Mouse (Mus musculus) left cerebral cortex, postnatal 4 days (tissue): ENCODE data around the gene Arntl. TPM values are rescaled to one million over a fixed set of nuclear protein-coding genes. Genes with fewer than 3 reads are reported as not detected.
"Not testable (repeated sequence)": the region's sequence is repeated elsewhere in the genome, so short reads cannot be mapped to it uniquely, and the experiment has no call there.

Experiments used
- DNase-seq: peaks from one replicate; pipeline ENCODE4 v3.0.0-alpha.2; 2022
- intact Hi-C: fragments of 180-260 bp; cut with DNase I; formaldehyde crosslinking; loops from one replicate; pipeline ENCODE4 v1.15.1; 2025
- total RNA-seq, 2 experiments: library from RNA; stranded (reverse); gene quantifications; 2 replicates each; pipeline ENCODE4 v1.2.3; 2021

The Arntl gene
- total RNA-seq, 2 experiments from 2014 or later, result 35.3 to 39.0 TPM

DNA sequence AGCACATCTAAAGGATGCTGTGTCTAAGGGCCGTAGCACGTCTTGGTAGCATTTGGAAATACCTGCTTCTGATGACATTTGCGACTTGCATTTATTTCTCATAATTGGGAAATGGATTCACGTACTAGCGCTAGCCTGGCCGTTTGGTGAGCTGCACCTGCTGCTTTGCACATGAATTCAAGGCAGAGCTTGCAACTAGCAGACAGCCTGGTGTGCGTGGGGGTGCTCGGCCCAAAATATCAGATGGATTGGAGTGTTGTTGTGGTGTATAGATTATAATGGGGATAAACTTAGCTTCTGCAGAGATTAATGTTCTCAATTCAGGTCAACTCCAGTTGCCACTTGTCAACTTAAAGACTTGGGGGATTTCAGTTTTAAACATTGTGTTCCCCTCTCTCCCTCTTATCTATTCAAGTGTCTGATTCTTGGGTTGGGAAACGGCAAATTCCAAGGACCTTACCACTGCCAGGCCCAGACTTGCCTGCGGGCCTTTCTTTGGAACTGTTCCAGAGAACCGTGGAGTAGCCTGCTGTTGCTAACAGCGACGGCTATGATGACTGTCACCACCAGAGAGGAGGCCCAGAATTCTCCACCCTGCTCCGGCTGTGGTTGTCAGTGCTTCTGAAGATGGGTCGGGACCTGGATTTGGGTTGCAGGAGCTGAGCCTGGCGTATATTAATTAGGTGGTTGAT lies 42.0 kb downstream of the Arntl start:
- intact Hi-C loops, result loop anchor here (5.0 kb wide), 1 partner anchor 42 kb away; the partner anchor contains the start of gene Arntl
- DNase-seq, result peak; percentile 81

DNA sequence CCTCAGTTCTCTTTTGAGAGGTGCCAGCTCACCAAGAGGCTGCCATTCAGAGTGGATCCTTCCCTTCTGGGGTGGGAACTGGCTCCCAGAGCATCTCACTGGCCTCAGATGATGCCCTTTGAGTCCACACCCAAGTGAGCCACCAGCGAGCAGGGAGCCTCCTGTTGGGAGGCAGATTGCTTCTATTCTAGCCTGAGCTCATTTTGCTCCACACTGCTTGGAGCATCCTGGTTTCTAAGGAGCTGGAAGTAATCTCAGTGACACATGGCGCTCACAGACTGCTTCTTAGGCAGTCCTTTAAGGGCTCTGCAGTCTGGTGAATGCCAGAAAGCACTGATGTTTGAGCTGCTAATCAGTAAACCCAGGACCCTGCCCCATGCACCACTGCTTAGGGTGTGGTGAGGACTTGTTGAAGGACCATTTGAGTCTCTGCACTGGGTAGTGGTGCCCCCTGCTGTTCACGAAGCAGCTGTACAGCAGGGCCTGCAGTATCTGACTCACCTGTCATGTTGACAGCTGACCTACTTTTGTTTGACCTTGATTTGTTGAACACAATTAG lies 43.2 kb downstream of the Arntl start:
- intact Hi-C loops, result loop anchor here (5.0 kb wide), 1 partner anchor 108 kb away; no protein-coding TSS in a partner anchor
- peak; percentile 57 for DNase-seq

DNA sequence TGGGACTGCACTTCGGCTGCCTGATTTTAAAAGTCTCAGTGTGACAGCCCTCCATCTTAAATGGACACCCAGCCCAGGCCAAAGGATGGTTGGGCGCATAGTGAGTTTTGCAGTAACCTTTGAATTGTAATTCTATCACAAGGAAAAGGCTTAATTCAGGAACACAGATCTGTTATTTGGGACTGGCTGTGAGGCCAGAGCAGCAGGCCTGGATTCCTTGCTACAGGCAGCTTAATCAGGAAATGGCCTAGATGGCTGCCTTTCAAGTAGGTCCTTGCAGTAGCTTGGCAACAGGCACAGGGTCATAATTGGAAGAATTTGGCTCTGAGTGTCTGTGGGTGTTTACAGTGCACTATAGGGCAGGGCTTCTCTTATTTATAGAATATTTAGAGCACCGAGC lies 43.7 kb downstream of the Arntl start:
- intact Hi-C loops, result loop anchor here (5.0 kb wide), 1 partner anchor 109 kb away; no protein-coding TSS in a partner anchor
- peak; percentile 64 for DNase-seq

DNA sequence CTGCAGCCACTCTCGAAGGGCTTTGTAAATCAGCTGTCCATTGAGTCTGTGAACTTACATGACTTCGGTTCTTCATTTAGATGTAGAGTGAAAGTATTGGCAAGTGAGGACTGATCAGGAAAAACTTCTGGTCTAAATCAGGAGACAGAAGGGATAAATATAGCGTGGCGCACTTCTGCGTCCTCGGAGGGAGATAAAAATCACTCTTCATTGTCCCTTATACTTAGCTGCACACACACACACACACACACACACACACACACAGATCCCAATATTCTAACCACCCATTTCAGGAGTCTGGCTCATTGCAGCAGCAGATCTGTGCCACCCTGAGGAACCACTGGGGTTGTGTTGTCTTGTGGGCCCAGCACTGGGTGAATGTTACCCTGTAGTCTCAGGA lies 44.3 kb downstream of the Arntl start:
- intact Hi-C loops, result loop anchor here (5.0 kb wide), 1 partner anchor 109 kb away; no protein-coding TSS in a partner anchor
- DNase-seq, result no peak

DNA sequence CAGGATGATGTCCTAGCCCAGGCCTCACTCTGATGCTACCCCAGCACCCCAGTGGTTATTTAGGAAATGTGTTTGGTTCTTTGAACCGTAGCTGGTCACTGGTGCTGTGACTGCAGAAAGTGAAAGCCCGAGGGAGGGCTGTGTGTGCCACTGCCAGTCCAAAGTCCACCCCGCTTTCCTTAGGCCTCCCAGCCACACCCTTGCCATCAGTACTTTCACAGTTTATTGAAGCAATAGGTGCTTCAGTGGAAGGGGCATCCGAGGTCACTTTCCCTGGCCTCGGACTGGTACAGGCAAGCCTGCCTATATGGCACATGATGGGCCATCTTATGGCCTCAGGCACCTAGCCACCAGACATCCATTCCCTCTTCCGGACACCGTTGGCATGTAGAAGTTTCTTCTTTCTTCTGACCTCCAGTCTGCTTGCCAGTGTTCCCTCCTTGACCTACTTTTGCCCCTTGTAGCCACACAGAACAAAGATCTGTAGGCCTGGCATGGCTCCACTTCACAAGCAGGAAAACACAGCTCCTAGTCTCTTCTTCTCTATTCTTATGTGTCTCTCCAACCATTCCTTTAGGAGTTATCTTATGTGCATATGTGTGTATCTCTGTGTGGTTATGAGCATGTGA lies 46.6 kb downstream of the Arntl start:
- intact Hi-C loops, result loop anchor here (5.0 kb wide), 1 partner anchor 112 kb away; no protein-coding TSS in a partner anchor
- no peak for DNase-seq

DNA sequence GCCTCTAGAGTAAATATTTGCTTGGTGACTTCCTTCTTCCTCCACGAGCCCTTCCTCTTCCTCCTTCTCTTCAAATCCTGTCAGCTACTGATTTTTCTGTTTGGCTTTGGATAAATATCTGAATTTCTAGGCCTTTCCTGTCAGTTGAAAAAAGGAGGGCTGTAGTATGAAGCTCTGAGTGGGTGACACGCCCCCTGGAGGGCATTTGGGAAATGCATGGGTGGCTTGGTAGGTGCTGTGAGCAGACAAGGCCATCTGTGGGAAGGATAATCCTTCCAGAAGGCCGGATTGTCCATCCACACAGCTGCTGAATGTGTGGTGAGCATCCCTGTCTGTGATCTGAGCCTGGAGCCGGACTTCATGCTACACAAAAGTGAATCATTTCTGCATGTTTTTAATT lies 48.8 kb downstream of the Arntl start:
- intact Hi-C loops, result no loop called here
- DNase-seq, result peak; percentile 67

DNA sequence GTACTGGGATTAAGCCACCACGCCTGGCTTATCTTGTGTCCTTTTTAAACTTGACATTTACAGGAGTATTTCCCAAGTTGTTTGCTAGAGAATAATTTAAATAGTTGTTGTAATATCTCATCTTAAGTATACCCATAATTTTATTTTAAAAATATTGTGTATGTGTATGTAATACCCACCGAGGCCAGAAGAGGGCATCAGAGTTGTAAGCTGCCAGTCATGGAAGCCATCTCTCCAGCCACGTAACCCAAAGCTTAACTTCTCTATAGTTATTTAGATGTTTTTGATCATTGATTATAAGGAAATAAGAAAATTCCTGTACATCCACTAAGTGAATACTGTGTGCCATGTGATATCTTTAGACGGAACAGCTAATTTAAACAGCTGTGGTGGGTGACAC lies 51.2 kb downstream of the Arntl start:
- intact Hi-C loops, result no loop called here
- DNase-seq, result no peak

DNA sequence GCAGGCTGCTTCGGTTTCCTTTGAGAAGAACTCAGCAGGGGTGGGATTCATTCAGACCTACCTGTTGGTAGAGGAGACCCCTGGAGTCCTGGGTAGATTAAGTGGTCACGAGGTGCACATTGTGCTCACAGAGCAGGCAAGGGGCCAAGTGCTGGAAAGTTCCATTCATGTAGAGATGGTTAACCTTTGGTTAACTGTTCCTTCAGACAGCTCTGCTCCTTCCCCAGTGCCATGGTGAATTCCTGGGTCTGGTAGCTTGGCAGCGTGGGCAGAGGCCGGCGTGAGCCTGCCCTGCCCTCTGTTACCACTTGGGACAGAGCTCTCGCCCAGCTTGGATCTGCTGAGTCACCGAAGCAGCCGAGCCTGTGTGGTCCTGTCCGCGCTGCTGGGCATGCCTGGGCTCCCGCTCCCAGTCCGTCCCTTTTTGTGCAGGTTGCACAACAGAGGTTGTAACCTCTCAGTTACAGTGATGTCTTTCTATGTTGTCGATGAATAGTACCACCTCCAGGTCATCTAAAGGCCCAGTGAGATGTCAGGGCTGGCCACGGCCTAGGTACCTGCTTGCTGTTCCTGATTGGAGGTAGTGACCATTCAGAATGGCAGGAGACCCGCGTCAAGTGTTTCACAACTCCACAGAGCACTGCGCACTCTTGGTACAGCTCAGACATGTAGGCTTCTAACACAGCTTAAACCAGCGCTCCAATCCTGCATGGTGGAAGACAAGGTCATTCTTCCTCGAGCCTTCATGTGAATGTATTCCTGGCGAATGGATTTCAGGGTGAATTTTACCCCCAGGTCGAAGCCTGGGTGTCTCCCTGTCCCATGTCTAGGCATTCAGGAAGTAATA lies 53.3 kb downstream of the Arntl start:
- intact Hi-C loops, result no loop called here
- peak; percentile 44 for DNase-seq

DNA sequence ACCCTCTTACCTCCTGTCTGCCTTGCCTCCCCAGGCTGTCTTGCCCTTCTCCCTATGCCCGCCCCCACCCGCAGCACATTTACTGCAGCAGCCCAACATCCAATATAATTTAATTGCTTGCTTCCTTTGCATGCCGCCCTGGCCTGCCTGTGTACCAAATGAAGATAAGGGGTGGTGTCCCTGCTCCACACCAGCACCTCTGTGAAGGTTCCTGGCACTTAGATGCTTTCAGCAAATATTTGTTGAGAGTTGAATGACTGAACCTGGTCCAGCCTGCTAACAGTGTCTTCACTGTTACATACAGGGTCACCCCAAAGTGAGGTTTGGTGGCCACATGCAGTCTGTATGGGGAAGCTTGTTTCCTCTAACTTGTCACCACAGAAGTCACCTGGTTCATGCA lies 54.4 kb downstream of the Arntl start:
- DNase-seq, result no peak
- intact Hi-C loops, result no loop called here

DNA sequence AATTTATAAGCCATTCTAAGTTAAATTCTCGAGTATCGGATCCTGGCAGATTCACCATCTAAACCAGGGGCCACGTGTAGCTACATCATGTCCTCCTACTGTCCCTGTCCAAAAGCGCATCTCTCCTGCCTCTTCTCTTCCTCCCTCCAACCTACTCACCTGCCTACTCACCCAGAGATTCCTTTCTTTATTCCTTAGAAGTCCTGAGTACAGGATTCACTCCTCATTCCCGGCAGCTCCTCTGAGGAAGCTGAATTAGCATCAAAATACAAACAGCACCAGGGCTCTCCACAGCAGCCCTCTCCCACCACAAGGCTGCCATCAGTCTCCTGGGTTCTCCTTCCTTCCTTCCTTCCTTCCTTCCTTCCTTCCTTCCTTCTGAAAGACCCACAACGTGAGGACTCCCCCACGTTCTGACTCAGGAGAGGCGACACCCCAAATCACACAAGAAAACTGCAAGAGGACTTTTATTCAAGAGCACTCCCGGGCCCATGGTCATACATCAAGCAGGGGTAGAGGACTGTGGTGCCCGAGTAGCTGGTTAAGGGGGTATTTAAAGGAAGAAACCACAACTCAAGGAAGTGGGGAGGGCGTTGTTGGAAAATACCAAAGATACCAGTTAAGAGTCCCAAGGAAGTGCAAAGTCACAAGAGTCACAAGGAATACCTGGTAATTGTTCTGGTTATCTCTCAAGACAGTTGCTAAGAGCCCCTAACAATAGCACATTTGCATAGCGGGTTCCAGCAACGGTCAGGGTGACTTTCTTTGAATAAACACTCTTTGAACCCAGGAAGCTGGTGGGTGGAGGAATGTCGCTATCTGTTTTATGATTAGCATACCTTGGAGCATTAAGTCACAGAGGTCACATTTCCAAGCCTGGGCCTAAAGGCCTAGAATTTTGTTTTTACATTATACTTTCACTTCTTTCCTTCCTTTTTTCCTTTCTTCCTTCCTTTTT lies 55.5 kb downstream of the Arntl start:
- intact Hi-C loops, result not testable (repeated sequence)

DNA sequence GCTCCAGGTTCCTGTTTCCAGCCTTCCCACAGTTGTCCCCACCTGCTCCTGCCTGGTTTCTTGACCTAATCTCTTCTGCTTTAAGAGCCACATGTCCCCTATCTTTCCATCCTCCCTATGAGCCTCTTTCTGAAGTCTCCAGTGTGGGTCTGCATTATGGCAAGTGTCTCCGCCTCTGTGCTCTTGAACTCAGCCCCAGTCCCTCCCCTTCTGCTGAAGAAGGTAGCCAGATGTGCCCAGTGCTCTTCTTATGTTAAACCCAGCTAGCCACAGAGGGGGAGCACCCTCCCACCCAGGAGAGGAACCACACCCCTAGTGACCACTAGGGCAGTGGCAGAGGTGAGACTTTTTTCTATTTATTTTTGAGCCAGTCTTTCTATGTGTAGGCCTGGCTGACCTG lies 56.7 kb downstream of the Arntl start:
- intact Hi-C loops, result no loop called here
- no peak for DNase-seq

More for the DNA sequence above, 55.5 kb downstream of the Arntl start:
- DNase-seq, result not testable (repeated sequence)

DNA sequence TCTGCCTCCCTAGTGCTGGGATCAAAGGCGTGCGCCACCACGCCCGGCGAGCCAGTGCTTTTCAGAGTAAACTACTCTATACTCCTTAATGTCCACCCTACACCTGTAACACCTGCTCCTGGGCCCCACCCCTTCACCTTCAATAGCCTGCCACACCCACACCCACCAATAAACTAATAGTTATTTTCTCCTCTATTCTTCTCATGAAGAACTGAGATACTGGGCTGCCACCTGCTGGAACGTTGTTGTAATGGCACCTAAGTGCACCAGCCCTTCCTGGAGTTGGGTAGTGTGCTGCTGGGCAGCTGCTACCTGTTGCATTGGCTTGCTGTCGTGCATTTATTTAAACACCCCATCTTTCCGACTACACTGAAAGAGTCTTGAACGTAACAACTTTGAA lies 61.0 kb downstream of the Arntl start:
- intact Hi-C loops, result loop anchor here (5.0 kb wide), 1 partner anchor 126 kb away; no protein-coding TSS in a partner anchor
- DNase-seq, result peak; percentile 78

DNA sequence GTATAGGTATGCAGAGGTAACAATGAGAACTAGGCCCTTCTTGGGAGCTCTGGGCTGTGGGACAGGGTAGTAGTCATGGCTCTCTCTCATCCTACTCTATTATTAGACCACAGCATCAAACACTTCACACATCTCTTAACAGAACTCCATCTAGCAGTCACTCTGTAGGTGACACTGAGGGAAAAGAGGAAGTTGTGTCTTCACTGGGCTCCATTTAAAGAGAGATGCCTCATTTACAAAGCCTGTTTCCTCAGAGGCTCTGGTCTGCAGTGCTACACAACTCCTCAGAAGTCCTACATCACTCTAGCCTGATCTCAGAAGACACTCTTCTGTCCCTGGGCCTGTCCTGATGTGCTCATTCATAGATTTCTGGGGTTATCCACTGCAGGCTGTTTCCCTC lies 61.8 kb downstream of the Arntl start:
- no peak for DNase-seq
- intact Hi-C loops, result loop anchor here (5.0 kb wide), 1 partner anchor 127 kb away; no protein-coding TSS in a partner anchor

DNA sequence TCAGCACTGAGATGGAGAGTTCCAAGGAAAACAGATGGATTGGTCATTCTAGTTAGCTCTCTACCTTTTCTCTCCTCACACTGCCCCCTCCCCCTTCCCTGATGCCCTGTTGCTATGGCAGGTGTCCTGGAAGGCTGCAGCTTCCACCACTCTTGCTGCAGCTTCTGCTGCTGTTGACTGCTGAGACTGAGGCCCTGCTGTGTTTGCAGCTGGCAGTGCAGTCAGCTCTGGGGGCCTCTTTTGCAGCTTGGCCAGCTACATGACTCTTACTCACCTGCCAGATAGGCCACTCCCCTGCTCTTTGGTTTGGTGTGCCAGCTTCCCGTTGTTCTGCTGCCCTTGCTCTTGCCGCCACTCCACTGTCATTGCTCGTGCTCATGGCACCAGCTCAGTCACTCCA lies 62.7 kb downstream of the Arntl start:
- DNase-seq, result peak; percentile 43
- intact Hi-C loops, result loop anchor here (5.0 kb wide), 1 partner anchor 128 kb away; no protein-coding TSS in a partner anchor

DNA sequence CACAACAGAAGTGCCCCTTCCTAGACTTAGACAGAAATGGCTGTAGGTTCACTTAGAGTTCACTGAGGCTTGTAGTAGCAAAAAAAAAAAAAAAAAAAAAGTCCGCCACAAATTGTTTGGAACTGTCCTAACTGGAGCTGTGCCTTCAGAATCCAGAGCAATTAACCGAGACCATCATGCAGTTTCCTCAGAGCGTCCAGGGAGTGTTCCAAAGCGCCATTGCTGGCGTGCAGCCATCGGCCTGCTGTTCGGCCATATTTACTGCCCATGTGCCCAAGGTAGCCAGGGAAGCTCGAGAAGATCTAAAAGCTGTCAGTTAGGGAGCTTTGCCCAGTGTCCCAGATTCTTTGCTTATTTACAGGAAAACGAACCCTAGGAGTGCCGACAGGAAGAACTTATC lies 63.3 kb downstream of the Arntl start:
- intact Hi-C loops, result no loop called here
- peak; percentile 90 for DNase-seq

DNA sequence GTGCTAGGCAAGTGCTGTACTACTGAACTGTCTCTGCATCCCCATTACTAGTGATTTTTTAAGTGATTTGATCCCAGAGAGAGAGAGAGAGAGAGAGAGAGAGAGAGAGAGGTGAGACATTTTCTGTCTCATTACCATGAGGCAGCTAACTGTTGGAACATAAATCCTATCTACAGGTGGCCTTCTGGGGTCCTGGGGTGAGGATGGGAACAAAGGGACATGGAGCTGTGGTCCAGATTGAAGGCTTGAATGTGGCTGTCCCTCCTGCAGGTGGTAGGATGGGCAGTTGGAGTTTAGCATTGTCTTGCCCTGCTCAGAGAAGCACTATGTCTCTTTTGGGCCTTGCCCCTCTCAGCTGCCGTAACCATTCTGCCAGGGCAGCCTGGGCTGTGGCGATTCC lies 63.7 kb downstream of the Arntl start:
- DNase-seq, result no peak
- intact Hi-C loops, result no loop called here

DNA sequence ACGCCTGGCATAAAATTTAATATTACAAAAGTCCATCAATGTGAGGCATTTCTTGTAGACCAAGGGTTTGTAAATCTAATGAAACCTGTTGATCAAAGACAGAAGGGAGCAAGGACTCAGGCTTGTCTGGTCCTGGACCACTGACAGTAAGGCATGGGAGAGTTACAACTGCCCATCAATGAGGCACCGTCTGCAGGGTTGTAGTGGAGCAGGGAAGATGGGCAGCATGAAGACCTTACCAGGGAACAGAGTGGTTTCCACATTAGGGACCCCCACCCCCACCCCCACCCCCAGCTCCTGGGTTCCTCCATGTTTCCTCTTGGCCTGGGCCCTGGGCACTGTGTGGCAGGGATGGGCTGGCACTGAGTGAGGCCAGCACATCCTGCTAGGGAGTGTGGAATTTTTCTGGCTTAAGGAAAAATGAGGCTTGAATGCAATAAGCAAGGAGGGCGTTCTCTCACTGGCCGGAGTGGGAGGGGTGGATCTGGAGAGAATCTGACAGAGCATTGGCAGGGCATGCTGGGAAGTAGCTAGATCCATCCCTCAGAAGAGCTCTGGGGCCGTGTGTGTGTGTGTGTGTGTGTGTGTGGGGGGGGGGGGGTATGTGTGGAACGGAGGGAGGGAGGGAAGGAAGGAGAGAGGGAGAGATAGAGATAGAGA lies 65.2 kb downstream of the Arntl start:
- DNase-seq, result no peak
- intact Hi-C loops, result no loop called here

DNA sequence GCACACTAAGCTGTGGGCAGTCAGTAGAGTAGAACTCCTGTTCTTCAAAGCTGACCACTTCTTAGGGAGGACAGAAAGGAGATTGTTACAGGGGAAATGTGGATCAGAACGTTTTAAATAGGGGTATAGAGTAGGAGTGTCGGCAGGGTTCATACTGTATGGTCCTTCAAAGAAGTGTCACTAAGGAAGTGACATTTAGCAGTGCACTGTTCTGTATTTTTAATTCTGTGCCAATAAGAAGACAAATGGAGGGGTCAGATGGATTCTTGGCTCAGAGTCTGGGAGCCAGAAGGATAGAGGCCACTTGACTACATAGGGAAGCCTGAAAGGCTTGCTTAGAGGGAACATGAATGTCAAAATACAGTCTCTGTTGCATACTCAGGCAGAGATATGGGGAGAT lies 70.0 kb downstream of the Arntl start:
- no peak for DNase-seq
- intact Hi-C loops, result no loop called here

DNA sequence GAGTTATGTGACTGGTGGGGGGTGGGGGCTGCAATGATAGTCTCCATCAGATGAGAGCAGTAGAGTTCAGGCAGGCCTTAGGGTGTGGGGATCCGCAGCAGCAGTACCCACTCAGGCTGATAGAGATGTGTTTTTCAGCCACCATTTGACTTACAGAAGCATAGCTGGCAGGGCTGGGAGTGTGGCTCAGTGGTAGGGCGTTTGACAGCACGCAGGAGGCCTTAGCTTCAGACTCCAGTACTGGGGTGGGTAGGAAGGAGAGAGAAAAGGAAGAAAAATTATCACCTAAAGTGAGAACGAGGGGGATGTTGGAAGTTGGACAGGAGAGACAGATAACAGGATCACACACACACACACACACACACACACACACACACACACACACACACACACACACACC lies 71.2 kb downstream of the Arntl start:
- intact Hi-C loops, result no loop called here
- no peak for DNase-seq
